Mouse (Mus musculus): ENCODE measurements around the gene Oas1g. TPM values are rescaled to one million over a fixed set of nuclear protein-coding genes. Genes with fewer than 3 reads are reported as not detected.
"Not testable (repeated sequence)": the region's sequence is repeated elsewhere in the genome, so short reads cannot be mapped to it uniquely, and the experiment has no call there.

Oas1g gene
- polyA plus RNA-seq, 1 experiment from 2014 or later, result 0.45 TPM

DNA sequence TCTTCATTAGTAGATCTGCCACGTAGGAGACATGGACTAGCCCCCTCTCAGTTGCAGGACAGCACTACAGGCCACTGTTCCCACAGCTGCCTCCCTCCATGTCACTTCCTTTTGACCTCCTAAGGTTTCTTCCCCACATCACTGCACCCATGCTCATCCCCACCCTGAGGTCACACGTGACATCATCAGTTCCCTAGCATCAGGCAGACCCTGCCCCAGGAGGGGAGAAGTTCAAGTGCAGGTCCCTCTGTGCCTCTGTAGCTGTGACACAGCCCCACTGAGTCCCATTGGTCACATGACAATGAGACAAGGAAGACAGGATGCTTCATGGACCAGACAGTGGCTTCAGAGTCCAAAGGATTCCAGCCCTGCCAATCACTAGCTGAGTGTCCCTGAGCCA, 10.0 kb downstream of the Oas1g start:
- H3K9me3 ChIP-seq (ENCODE audit: control insufficient read depth, low read length); H3K9ac ChIP-seq (ENCODE audit: low read depth, low read length); H3K4me2 ChIP-seq (replicated peaks; ENCODE audit: low read depth, low read length); H3K36me3 ChIP-seq (ENCODE audit: control insufficient read depth, insufficient read depth, low read length); H3K27me3 ChIP-seq (ENCODE audit: control insufficient read depth, insufficient read depth, low read length); H3K4me1 ChIP-seq (ENCODE audit: control insufficient read depth, insufficient read depth, low read length); ATAC-seq (ENCODE audit: low FRiP score, low TSS enrichment); H3K4me3 ChIP-seq (ENCODE audit: low read length); H3K27ac ChIP-seq (ENCODE audit: low read depth, low read length): not testable (repeated sequence)
- WGBS, result 76% methylated on average over 2 of the region's 2 CpGs

DNA sequence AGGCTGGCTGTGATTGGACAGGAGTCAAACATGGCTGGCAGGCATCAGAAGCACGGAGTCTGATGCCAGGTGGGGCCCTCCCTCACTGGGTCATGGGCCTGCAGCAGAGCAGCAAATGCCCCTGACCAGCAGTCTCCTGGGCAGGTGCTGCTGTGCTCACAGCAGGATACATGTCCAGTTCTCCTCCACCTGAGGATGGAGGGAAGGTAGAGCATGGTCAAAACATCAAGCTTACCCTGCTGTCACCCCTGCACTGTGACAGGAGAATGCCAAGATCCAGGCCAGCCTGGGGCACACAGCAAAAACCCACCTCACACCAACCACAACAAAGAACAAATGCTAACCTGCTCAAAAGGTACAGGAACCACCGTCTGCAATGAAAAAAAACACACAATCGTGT, 10.6 kb downstream of the Oas1g start:
- H3K9ac ChIP-seq (ENCODE audit: low read depth, low read length); H3K36me3 ChIP-seq (ENCODE audit: control insufficient read depth, insufficient read depth, low read length); H3K4me1 ChIP-seq (ENCODE audit: control insufficient read depth, insufficient read depth, low read length); H3K27me3 ChIP-seq (ENCODE audit: control insufficient read depth, insufficient read depth, low read length); H3K4me3 ChIP-seq (ENCODE audit: low read length); H3K27ac ChIP-seq (ENCODE audit: low read depth, low read length); H3K4me2 ChIP-seq (replicated peaks; ENCODE audit: low read depth, low read length); H3K9me3 ChIP-seq (ENCODE audit: control insufficient read depth, low read length); ATAC-seq (ENCODE audit: low FRiP score, low TSS enrichment): not testable (repeated sequence)
- WGBS, result 72% methylated on average over 2 of the region's 3 CpGs

DNA sequence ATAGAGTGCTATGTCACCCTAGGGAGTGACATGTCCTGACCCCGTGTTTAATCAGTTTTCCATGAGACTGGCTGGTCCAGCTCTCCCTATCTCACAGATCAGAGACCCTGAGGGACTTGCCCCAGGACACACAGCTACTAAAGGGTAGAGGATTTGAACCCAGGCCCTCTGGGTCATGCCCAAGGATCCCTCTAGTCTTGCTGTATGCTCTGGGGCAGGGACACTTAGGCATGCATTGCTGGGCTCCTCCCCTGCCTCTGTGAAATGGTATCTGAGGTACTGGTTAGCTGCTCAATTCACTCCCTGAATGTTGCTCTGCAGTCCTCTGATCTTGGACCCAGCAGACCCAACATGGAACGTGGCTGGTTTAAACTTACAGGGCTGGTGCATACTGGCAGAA, 15.9 kb downstream of the Oas1g start:
- Histone ChIP-seq H3K9ac (ENCODE audit: low read depth, low read length) (no peak overlapping the region), H3K4me1 (ENCODE audit: control insufficient read depth, insufficient read depth, low read length) (no peaks in the 10 kb centered on the region), H3K4me3 (ENCODE audit: low read length) (no peak overlapping the region), H3K4me2 (replicated peaks; ENCODE audit: low read depth, low read length) (no peak overlapping the region), H3K27ac (ENCODE audit: low read depth, low read length) (no peak overlapping the region), H3K27me3 (ENCODE audit: control insufficient read depth, insufficient read depth, low read length) (no peaks in the 10 kb centered on the region), H3K9me3 (ENCODE audit: control insufficient read depth, low read length) (no peaks in the 10 kb centered on the region), H3K36me3 (ENCODE audit: control insufficient read depth, insufficient read depth, low read length) (no peaks in the 10 kb centered on the region)
- ATAC-seq (ENCODE audit: low FRiP score, low TSS enrichment), result no peak
- 27% methylated on average over 2 of the region's 2 CpGs for WGBS

DNA sequence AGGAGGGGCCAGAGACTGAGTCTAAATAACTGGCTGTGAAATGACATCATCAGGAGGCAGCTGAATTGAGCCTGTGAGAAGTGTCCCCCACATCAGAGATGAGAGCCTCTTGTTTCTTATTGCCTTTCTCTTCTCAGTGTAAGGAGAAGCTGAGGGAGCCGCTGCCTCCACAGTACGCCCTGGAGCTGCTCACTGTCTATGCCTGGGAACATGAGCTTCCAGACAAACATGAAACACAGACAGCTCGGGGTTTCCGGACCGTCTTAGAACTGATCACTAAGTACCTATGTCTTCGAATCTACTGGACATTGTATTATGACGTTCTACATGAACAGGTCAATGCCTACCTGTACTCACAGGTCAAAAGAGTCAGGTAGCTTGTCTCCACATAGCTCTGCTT, 16.6 kb downstream of the Oas1g start:
- no peak for ATAC-seq (ENCODE audit: low FRiP score, low TSS enrichment)
- 54% methylated on average over 7 of the region's 7 CpGs for WGBS
- Histone ChIP-seq H3K4me3 (ENCODE audit: low read length) (no peak overlapping the region), H3K36me3 (ENCODE audit: control insufficient read depth, insufficient read depth, low read length) (no peaks in the 10 kb centered on the region), H3K4me1 (ENCODE audit: control insufficient read depth, insufficient read depth, low read length) (no peaks in the 10 kb centered on the region), H3K27ac (ENCODE audit: low read depth, low read length) (no peak overlapping the region), H3K27me3 (ENCODE audit: control insufficient read depth, insufficient read depth, low read length) (no peaks in the 10 kb centered on the region), H3K4me2 (replicated peaks; ENCODE audit: low read depth, low read length) (no peak overlapping the region), H3K9me3 (ENCODE audit: control insufficient read depth, low read length) (no peaks in the 10 kb centered on the region), H3K9ac (ENCODE audit: low read depth, low read length) (no peak overlapping the region)

DNA sequence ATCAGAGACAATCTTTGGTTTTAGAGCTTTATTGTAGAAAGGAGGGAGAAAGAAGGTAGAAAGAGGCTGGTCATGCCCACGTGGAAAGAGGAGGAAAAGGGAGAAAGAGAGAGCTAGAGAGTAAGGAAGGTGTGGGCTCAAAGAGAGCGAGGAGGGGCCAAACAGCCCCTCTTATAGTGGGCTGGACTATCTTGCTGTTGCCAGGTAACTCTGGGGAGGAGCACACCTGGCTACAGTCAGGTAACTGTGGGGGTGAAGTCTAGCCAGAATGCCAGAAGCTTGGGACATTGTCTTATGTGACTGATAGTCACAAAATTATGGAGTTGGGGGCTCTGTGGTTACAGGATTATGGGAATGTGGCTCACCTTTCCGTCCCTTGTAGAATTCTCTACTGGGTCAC, 17.3 kb downstream of the Oas1g start:
- no peaks in the 10 kb centered on the region for H3K9me3 ChIP-seq (ENCODE audit: control insufficient read depth, low read length)
- no peaks in the 10 kb centered on the region for H3K27me3 ChIP-seq (ENCODE audit: control insufficient read depth, insufficient read depth, low read length)
- H3K4me2 ChIP-seq (replicated peaks; ENCODE audit: low read depth, low read length), result no peak overlapping the region
- ATAC-seq (ENCODE audit: low FRiP score, low TSS enrichment), result no peak
- no peaks in the 10 kb centered on the region for H3K4me1 ChIP-seq (ENCODE audit: control insufficient read depth, insufficient read depth, low read length)
- 60% methylated on average over 3 of the region's 3 CpGs for WGBS
- H3K4me3 ChIP-seq (ENCODE audit: low read length), result no peak overlapping the region
- no peak overlapping the region for H3K27ac ChIP-seq (ENCODE audit: low read depth, low read length)
- no peak overlapping the region for H3K9ac ChIP-seq (ENCODE audit: low read depth, low read length)
- H3K36me3 ChIP-seq (ENCODE audit: control insufficient read depth, insufficient read depth, low read length), result no peaks in the 10 kb centered on the region

DNA sequence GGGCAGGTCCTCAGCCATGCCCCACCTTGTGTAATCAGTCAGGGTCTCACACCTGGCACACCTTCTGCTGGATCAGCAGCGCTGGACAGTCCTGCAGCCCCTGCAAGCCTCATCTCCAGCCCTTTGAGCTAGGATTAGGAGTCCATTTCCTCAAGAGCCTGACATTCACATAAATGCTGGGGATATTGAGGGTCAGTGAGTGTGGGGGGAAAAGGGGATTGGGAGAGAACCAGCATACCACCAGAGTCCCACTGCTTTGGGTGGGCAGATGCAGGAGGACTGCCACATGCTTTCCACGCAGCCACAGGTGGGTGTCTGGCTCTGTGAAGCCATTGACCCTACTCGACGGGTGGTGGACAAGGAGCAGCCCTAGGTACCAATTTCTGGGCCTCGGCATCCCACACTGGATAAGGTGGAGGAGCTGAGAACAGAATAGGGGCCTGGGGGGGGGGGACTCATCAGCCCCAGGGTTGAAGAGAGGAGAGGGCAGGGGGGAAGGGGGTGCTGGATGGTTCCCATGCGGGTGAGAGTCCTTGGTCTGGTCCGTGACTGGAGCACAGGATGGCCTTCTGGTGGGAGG, 17.9 kb downstream of the Oas1g start:
- Histone ChIP-seq H3K36me3 (ENCODE audit: control insufficient read depth, insufficient read depth, low read length) (no peaks in the 10 kb centered on the region), H3K4me2 (replicated peaks; ENCODE audit: low read depth, low read length) (no peak overlapping the region), H3K9ac (ENCODE audit: low read depth, low read length) (no peak overlapping the region), H3K4me1 (ENCODE audit: control insufficient read depth, insufficient read depth, low read length) (no peaks in the 10 kb centered on the region), H3K9me3 (ENCODE audit: control insufficient read depth, low read length) (no peaks in the 10 kb centered on the region), H3K4me3 (ENCODE audit: low read length) (no peak overlapping the region), H3K27me3 (ENCODE audit: control insufficient read depth, insufficient read depth, low read length) (no peaks in the 10 kb centered on the region), H3K27ac (ENCODE audit: low read depth, low read length) (no peak overlapping the region)
- 88% methylated on average over 7 of the region's 7 CpGs for WGBS
- ATAC-seq (ENCODE audit: low FRiP score, low TSS enrichment), result no peak

DNA sequence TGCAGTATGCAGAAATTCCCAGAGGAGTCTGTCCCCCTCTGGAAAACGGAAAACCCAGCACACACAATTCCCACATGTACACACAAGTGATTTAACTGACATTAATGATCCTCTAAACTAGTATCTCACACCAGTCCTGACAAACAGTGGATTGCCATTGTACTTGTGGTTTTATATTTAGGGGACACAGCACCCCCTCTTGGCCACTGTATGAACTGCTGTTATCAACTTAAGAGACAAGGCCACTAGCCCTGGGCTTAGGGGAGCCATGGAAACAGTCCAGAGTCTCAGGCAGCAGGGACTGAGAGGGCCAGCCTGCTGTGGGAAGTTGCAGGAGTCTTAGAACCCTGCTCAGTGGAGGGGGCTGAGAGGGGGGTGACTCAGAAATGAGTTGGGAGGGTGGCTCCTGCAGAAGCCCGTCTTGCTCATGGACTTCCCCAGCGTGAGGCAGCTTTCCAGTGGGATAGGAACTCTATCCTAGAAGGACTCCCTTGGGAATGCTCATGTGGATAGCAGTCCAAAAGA, 22.0 kb downstream of the Oas1g start:
- no peaks in the 10 kb centered on the region for H3K36me3 ChIP-seq (ENCODE audit: control insufficient read depth, insufficient read depth, low read length)
- WGBS, result 74% methylated on average over 3 of the region's 3 CpGs
- H3K4me2 ChIP-seq (replicated peaks; ENCODE audit: low read depth, low read length), result no peak overlapping the region
- H3K27me3 ChIP-seq (ENCODE audit: control insufficient read depth, insufficient read depth, low read length), result no peaks in the 10 kb centered on the region
- no peak overlapping the region for H3K27ac ChIP-seq (ENCODE audit: low read depth, low read length)
- H3K4me3 ChIP-seq (ENCODE audit: low read length), result no peak overlapping the region
- ATAC-seq (ENCODE audit: low FRiP score, low TSS enrichment), result no peak
- no peaks in the 10 kb centered on the region for H3K4me1 ChIP-seq (ENCODE audit: control insufficient read depth, insufficient read depth, low read length)
- H3K9me3 ChIP-seq (ENCODE audit: control insufficient read depth, low read length), result no peaks in the 10 kb centered on the region
- H3K9ac ChIP-seq (ENCODE audit: low read depth, low read length), result no peak overlapping the region

DNA sequence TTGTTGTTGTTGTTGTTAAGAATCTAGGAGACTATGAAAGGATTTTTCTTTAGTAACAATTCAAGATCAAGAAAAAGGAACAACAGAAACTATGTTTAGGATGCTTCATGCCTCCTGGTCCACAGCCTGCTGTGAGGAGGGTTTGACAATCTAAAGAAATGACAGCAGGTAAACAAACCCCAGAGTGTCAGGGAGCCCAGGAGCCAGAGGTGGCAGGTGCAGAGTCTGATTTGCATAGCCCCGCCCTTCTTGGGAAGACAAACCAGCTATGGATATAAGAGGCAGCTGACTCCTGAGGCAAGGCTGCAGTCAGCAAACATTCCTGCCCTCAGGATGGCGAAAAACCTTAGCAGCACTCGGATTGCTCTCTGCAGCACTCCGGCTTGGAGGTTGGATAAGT, 26.3 kb downstream of the Oas1g start, which contains the start of gene Oas1h:
TSS of gene Oas1h (plus strand) at position 301 of the 400 bp plus-strand sequence.
- no peak within 1 kb of the TSS for H3K4me3 ChIP-seq (ENCODE audit: low read length)
- no peak within 1 kb of the TSS for H3K27ac ChIP-seq (ENCODE audit: low read depth, low read length)
- no peaks in the 10 kb centered on the region for H3K36me3 ChIP-seq (ENCODE audit: control insufficient read depth, insufficient read depth, low read length)
- no peaks in the 10 kb centered on the region for H3K9me3 ChIP-seq (ENCODE audit: control insufficient read depth, low read length)
- WGBS, result 45% methylated on average over 4 of the region's 4 CpGs
- no peak for ATAC-seq (ENCODE audit: low FRiP score, low TSS enrichment)
- H3K4me1 ChIP-seq (ENCODE audit: control insufficient read depth, insufficient read depth, low read length), result no peaks in the 10 kb centered on the region
- no peak within 1 kb of the TSS for H3K4me2 ChIP-seq (replicated peaks; ENCODE audit: low read depth, low read length)
- H3K27me3 ChIP-seq (ENCODE audit: control insufficient read depth, insufficient read depth, low read length), result no peaks in the 10 kb centered on the region
- no peak within 1 kb of the TSS for H3K9ac ChIP-seq (ENCODE audit: low read depth, low read length)

DNA sequence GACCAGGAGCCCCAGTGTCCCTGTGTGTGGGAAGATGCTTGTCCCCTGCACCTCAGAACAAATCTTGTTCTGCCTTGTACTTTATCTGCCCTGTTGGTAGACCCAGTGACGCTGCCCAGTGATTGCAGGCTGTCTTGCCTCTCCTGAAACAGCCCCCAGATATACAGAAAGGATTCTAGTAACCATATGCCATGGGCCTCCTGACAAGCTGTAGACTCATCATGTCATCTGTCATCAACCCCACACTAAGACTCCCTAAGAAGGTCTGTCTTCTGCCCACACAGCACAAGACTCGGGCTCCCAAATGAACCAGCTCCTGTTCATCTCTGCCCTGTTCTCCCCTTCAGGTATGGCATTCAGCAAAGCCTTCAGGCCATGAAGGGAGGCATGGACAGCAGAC, 28.2 kb downstream of the Oas1g start:
- no peaks in the 10 kb centered on the region for H3K36me3 ChIP-seq (ENCODE audit: control insufficient read depth, insufficient read depth, low read length)

More for the DNA sequence above, 28.2 kb downstream of the Oas1g start:
- H3K4me2 ChIP-seq (replicated peaks; ENCODE audit: low read depth, low read length), result no peak overlapping the region
- H3K4me3 ChIP-seq (ENCODE audit: low read length), result no peak overlapping the region
- 85% methylated on average over 2 of the region's 2 CpGs for WGBS
- H3K9me3 ChIP-seq (ENCODE audit: control insufficient read depth, low read length), result peaks cover 5% of the 10 kb centered on the region; the same call in 1 of the 2 replicates
- no peaks in the 10 kb centered on the region for H3K27me3 ChIP-seq (ENCODE audit: control insufficient read depth, insufficient read depth, low read length)
- H3K4me1 ChIP-seq (ENCODE audit: control insufficient read depth, insufficient read depth, low read length), result no peaks in the 10 kb centered on the region
- no peak for ATAC-seq (ENCODE audit: low FRiP score, low TSS enrichment)
- no peak overlapping the region for H3K27ac ChIP-seq (ENCODE audit: low read depth, low read length)
- H3K9ac ChIP-seq (ENCODE audit: low read depth, low read length), result no peak overlapping the region

All from kidney, embryonic 14.5 days (tissue).